Mouse (Mus musculus): ENCODE measurements around the gene Megf8.

DNA sequence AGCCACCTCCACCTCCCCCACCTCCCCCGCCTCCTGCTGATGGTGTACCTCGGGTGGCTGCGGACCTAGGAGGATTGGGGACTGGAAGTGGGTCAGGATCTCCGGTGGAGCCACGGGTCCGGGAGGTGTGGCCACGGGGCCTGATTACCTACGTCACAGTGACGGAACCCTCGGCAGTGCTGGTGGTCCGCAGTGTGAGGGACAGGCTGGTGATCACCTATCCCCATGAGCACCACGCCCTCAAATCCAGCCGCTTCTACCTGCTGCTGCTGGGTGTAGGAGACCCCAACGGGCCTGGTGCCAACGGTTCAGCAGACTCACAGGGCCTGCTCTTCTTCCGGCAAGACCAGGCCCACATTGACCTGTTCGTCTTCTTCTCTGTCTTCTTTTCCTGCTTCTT is 46.7 kb downstream of the Megf8 start:
- no peak for TF ChIP-seq CTCF (IDR thresholded peaks at IDR 0.05; ENCODE audit: extremely low read depth, insufficient read length, insufficient replicate concordance, low read depth, low read length)
- no peak for TF ChIP-seq POLR2A (IDR thresholded peaks at IDR 0.05; ENCODE audit: low read depth, low read length)

Data from small intestine, adult 2 months (tissue).